Mouse (Mus musculus) midbrain, embryonic 11.5 days (tissue): ENCODE results near the gene Cd96. TPM values are rescaled to one million over a fixed set of nuclear protein-coding genes. Genes with fewer than 3 reads are reported as not detected.
A peak's percentile ranks its signal among the peaks of the same experiment; 100 is the strongest.
"Not testable (repeated sequence)": the region's sequence is repeated elsewhere in the genome, so short reads cannot be mapped to it uniquely, and the experiment has no call there.

Experiments
- ATAC-seq: fragments of 200-750 bp; cut with Nextera tagmentation; 2 replicates; pipeline ENCODE4 v1.8.0; 2017; ENCODE audit warnings: moderate TSS enrichment, moderate library complexity; ENCODE audit not compliant: low FRiP score
- DNase-seq: peaks from one replicate; pipeline ENCODE4 v3.0.0; 2015; ENCODE audit warnings: low spot score; ENCODE audit errors: missing footprints
- H3K27ac ChIP-seq: fragments of 300-500 bp; sonication (generic); 2 replicates; pipeline ENCODE4 v1.5.1; 2014; ENCODE audit warnings: low read depth, low read length
- H3K27me3 ChIP-seq: fragments of 300-500 bp; sonication (generic); 2 replicates; pipeline ENCODE4 v1.6.1; 2014; ENCODE audit warnings: mild to moderate bottlenecking, low read length, moderate library complexity, mixed read lengths; ENCODE audit not compliant: control insufficient read depth, insufficient read depth
- H3K36me3 ChIP-seq: fragments of 300-500 bp; sonication (generic); 2 replicates; pipeline ENCODE4 v1.6.1; 2014; ENCODE audit warnings: mild to moderate bottlenecking, low read length, moderate library complexity, mixed read lengths; ENCODE audit not compliant: control insufficient read depth, insufficient read depth
- H3K4me1 ChIP-seq: fragments of 300-500 bp; sonication (generic); 2 replicates; pipeline ENCODE4 v1.6.1; 2014; ENCODE audit warnings: low read length; ENCODE audit not compliant: control insufficient read depth, insufficient read depth
- H3K4me2 ChIP-seq: fragments of 300-500 bp; sonication (generic); 2 replicates; pipeline ENCODE4 v1.6.1; 2014; ENCODE audit warnings: mild to moderate bottlenecking, moderate library complexity
- H3K4me3 ChIP-seq: fragments of 300-500 bp; sonication (generic); 2 replicates; pipeline ENCODE4 v1.5.1; 2014; ENCODE audit warnings: low read depth, low read length
- H3K9ac ChIP-seq: fragments of 300-500 bp; sonication (generic); 2 replicates; pipeline ENCODE4 v1.6.1; 2014; ENCODE audit warnings: low read length
- H3K9me3 ChIP-seq: fragments of 300-500 bp; sonication (generic); 2 replicates; pipeline ENCODE4 v1.6.1; 2016; ENCODE audit warnings: low read length; ENCODE audit not compliant: control insufficient read depth
- WGBS: fragments of 180-500 bp; shearing (Covaris S2); extraction: QIAGEN DNeasy Blood & Tissue Kit; methylation state at CpG from one replicate; pipeline ENCODE4 v1.1.7; 2014; 5-methylcytosine and 5-hydroxymethylcytosine counted together
- polyA plus RNA-seq: library from polyadenylated mRNA; unstranded; fragments of >200 nt; fragmentation: Nextera tagmentation; extraction: Ambion mirVana; gene quantifications from 2 replicates; pipeline ENCODE4 v1.2.1, GENCODE M21; 2014

Cd96 gene
- not detected in 2 replicates for polyA plus RNA-seq

DNA sequence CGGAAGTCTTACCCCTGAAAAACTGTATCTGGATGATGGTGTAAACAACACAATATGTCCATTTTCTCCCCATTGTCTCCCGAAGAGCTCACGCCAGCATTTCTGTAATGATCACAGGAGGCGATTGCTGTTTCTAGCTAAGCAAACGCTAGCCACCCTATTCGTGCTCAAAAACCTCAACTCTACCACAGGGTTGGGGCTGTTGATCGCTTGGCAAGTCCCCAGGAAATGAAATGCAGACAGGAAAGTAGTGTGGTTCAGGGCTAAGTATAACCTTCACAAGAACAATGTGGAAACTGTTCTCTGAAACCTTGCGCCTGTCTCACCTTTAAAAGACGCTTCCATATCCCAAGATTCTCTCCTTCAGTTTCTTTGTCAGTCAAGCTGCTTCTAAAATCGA lies at the start of gene Cd96:
TSS of gene Cd96 (minus strand) at position 232 of the 400 bp plus-strand sequence.
- Histone ChIP-seq H3K9ac (no peak within 1 kb of the TSS), H3K9me3 (no peaks in the 10 kb centered on the region), H3K27ac (no peak within 1 kb of the TSS), H3K4me1 (no peaks in the 10 kb centered on the region), H3K27me3 (no peaks in the 10 kb centered on the region), H3K4me3 (no peak within 1 kb of the TSS), H3K4me2 (no peak within 1 kb of the TSS), H3K36me3 (no peaks in the 10 kb centered on the region)
- ATAC-seq (no peak), DNase-seq (no peak)
- WGBS = 82% methylated on average over 10 of the region's 10 CpGs

GRCm38 (mm10) chr16:46166971-46167370 lies 46.9 kb upstream of the Cd96 start:
- Histone ChIP-seq H3K9ac (no peak overlapping the region), H3K27ac (no peak overlapping the region)
- ATAC-seq = no peak

DNA sequence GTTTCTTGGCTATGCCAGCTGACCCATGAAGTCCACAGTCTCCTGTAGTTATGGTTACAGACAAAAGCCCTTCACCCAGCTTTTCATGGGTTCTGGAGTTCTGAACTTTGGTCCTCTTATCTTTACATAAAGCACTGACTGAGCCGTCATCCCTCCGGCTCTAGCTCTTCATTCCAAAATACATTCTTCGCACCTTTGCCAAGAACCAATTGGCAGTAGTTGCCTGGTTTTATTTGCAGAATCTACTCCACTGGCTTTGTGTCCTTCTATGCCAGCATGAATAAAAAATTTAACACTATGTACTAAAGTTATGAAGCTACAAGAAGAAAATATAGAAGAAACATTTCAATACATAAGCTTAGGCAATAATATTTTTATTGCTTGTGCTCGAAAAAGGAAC lies 45.3 kb upstream of the Cd96 start:
- Histone ChIP-seq H3K9me3 (no peaks in the 10 kb centered on the region), H3K9ac (no peak overlapping the region), H3K4me2 (no peak overlapping the region), H3K27me3 (no peaks in the 10 kb centered on the region), H3K36me3 (no peaks in the 10 kb centered on the region), H3K4me1 (no peaks in the 10 kb centered on the region), H3K4me3 (no peak overlapping the region), H3K27ac (no peak overlapping the region)
- WGBS = 91% methylated on average over 4 of the region's 4 CpGs
- DNase-seq = no peak
- ATAC-seq = no peak

More at GRCm38 (mm10) chr16:46166971-46167370, 46.9 kb upstream of the Cd96 start:
- H3K36me3 ChIP-seq = no peaks in the 10 kb centered on the region
- no peak for DNase-seq
- no peak overlapping the region for H3K4me2 ChIP-seq
- no peak overlapping the region for H3K4me3 ChIP-seq
- H3K4me1 ChIP-seq = no peaks in the 10 kb centered on the region
- no peaks in the 10 kb centered on the region for H3K27me3 ChIP-seq
- WGBS = 86% methylated on average over 3 of the region's 3 CpGs
- peaks cover 5% of the 10 kb centered on the region; the same call in 1 of the 2 replicates for H3K9me3 ChIP-seq

DNA sequence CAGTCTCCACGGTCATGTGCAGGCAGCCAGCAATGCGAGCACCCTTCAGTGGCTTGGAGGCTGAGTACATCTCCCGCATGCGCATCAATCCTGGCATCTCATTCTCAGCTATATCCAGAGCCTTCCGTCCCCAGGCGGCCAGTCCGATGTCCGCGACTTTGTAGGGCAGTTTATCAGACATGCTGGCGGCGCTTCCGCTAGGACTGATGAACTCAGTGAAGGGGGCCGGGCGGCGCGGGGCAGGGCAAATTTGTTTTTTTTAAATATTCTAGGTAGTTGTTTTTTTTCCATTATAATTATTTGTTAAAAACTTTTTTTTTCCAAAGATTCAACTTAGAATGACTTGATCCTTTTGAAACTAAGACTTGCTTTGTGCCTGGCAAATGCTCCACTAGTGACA lies 34.8 kb upstream of the Cd96 start, which contains the start of gene Gm4737:
TSS of gene Gm4737 (minus strand) at position 246 of the 400 bp plus-strand sequence.
- not testable (repeated sequence) for ATAC-seq

GRCm38 (mm10) chr16:46151141-46151540 lies 31.1 kb upstream of the Cd96 start:
- no peaks in the 10 kb centered on the region for H3K36me3 ChIP-seq
- H3K4me3 ChIP-seq = no peak overlapping the region
- no peaks in the 10 kb centered on the region for H3K27me3 ChIP-seq
- ATAC-seq = no peak
- H3K9ac ChIP-seq = no peak overlapping the region
- H3K4me1 ChIP-seq = no peaks in the 10 kb centered on the region
- no peak overlapping the region for H3K4me2 ChIP-seq
- no peak for DNase-seq
- H3K27ac ChIP-seq = no peak overlapping the region
- no peaks in the 10 kb centered on the region for H3K9me3 ChIP-seq

More for the DNA sequence above, 34.8 kb upstream of the Cd96 start, which contains the start of gene Gm4737:
- H3K9ac ChIP-seq, H3K9me3 ChIP-seq, H3K4me2 ChIP-seq, H3K27me3 ChIP-seq, H3K36me3 ChIP-seq, H3K4me3 ChIP-seq, H3K27ac ChIP-seq, DNase-seq, H3K4me1 ChIP-seq: not testable (repeated sequence)
- WGBS = 98% methylated on average over 8 of the region's 16 CpGs

DNA sequence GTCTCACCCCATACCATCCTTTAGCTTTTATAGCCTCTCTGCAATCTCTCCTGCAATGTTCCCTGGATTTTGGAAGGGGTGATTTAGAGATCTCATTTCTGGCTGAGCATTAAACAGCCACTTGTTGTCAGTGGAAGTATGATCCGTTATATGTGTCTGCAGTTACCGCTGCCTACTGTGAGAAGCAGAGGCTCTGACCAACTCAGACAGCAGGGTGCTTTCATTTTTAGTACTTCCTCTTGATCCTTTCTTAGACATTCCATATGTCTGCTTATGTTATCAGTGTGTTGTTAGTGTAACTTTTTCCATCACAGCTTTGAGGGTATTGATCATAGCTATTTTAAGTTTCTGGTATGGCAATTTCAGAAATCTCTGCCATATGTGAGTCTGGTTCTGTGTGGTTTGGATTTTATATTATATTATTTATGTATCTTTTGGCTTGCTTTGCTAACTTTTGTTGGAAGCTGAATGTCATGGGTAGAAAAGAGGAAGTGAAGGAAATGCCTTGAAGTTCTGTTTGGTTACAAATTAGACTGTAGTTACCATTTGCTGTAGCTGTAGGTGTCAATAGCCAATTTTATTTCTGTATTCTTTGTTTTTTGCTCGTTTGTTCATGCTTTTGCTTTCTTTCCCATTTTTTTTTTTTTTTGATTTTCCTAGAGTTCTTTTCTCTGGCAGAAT lies 28.8 kb upstream of the Cd96 start:
- ATAC-seq (no peak), DNase-seq (no peak)
- Histone ChIP-seq H3K9me3 (no peaks in the 10 kb centered on the region), H3K4me2 (no peak overlapping the region), H3K4me1 (no peaks in the 10 kb centered on the region), H3K27ac (no peak overlapping the region), H3K9ac (no peak overlapping the region), H3K27me3 (no peaks in the 10 kb centered on the region), H3K36me3 (no peaks in the 10 kb centered on the region), H3K4me3 (no peak overlapping the region)
- 68% methylated on average over 3 of the region's 3 CpGs for WGBS

DNA sequence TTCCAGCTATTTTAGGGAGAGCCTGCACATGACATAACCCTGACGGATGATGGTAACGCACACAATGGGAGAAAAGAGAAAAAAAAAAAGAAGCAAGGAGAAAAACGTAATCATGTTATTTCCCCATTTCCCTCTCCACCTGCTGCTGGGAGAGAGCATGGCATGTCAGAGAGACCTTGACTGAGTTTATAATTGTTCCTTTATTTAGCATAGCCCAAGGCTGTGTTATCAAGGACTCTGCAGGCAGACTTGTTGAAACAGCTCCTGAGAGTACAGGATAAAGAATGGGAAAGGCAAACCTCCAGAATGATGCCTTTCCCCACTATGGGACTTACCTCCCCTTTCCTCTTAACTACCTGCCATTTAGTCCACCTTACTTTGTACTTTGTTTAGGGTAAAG lies 26.9 kb upstream of the Cd96 start:
- no peak for DNase-seq

GRCm38 (mm10) chr16:46122238-46122637 lies 2.2 kb upstream of the Cd96 start:
- H3K9ac ChIP-seq = no peak overlapping the region

More for the DNA sequence above, 26.9 kb upstream of the Cd96 start:
- H3K27ac ChIP-seq = no peak overlapping the region
- WGBS = 90% methylated on average over 3 of the region's 3 CpGs
- no peaks in the 10 kb centered on the region for H3K4me1 ChIP-seq
- H3K27me3 ChIP-seq = no peaks in the 10 kb centered on the region
- H3K9ac ChIP-seq = no peak overlapping the region
- ATAC-seq = no peak
- H3K9me3 ChIP-seq = no peaks in the 10 kb centered on the region
- no peak overlapping the region for H3K4me3 ChIP-seq
- no peak overlapping the region for H3K4me2 ChIP-seq
- no peaks in the 10 kb centered on the region for H3K36me3 ChIP-seq

DNA sequence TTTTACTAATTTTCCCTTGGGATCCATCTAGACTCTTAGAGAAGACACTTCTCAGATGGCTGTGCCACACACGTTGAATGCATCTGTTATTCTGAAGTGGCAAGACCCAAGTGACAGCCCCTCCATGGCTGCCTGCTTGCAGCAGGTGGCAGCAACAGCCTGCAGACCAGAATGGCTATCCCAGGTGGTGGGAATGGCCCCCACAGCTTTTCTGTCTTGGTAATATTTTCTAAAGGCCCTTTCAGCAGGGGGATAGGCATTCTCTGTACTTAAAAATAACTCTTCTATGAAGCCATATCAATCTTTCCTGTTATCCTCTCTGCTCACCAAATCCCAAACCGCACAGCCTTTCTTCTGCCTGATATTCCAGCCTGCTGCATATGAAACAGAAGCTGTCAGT lies 1.4 kb upstream of the Cd96 start:
- no peak overlapping the region for H3K27ac ChIP-seq
- H3K4me3 ChIP-seq = no peak overlapping the region
- no peaks in the 10 kb centered on the region for H3K27me3 ChIP-seq
- WGBS = 61% methylated on average over 2 of the region's 2 CpGs
- no peak for DNase-seq
- no peaks in the 10 kb centered on the region for H3K36me3 ChIP-seq
- H3K9me3 ChIP-seq = no peaks in the 10 kb centered on the region
- no peak overlapping the region for H3K4me2 ChIP-seq
- no peak overlapping the region for H3K9ac ChIP-seq
- ATAC-seq = 0 out of 2 replicates have a peak, but pooled peaks have one; percentile 50
- H3K4me1 ChIP-seq = no peaks in the 10 kb centered on the region

More at GRCm38 (mm10) chr16:46122238-46122637, 2.2 kb upstream of the Cd96 start:
- ATAC-seq = no peak
- Histone ChIP-seq H3K27ac (no peak overlapping the region), H3K4me1 (no peaks in the 10 kb centered on the region), H3K36me3 (no peaks in the 10 kb centered on the region), H3K27me3 (no peaks in the 10 kb centered on the region), H3K4me3 (no peak overlapping the region), H3K9me3 (no peaks in the 10 kb centered on the region), H3K4me2 (no peak overlapping the region)
- DNase-seq = no peak
